Mouse (Mus musculus) stomach, embryonic 16.5 days (tissue): Measurements from ENCODE around the gene Cxcl17. TPM values are rescaled to one million over a fixed set of nuclear protein-coding genes. Genes with fewer than 3 reads are reported as not detected.

Experiments used
- polyA plus RNA-seq: library from polyadenylated mRNA; unstranded; fragments of >200 nt; fragmentation: Nextera tagmentation; extraction: Ambion mirVana; gene quantifications from 2 replicates; pipeline ENCODE4 v1.2.1, GENCODE M21; 2015

Gene Cxcl17
- polyA plus RNA-seq, 1 experiment from 2014 or later, result 0.61 TPM

Other genes starting within 250 kb of the Cxcl17 start
- gene Pou2f2, start 233.2 kb downstream of the Cxcl17 start, polyA plus RNA-seq, result 1.4 TPM in 2 replicates
- gene Dedd2, start 192.3 kb downstream of the Cxcl17 start, polyA plus RNA-seq, result 9.1 and 9.7 TPM in 2 replicates
- gene Zfp526, start 191.5 kb downstream of the Cxcl17 start, polyA plus RNA-seq, result 2.5 and 2.9 TPM in 2 replicates
- gene Gsk3a, start 175.0 kb downstream of the Cxcl17 start, polyA plus RNA-seq, result 5.7 and 6.3 TPM in 2 replicates
- gene Erf, start 162.1 kb downstream of the Cxcl17 start, polyA plus RNA-seq, result 6.9 and 11.0 TPM in 2 replicates
- 26.7 and 27.4 TPM in 2 replicates for gene Cic, start 145.2 kb downstream of the Cxcl17 start, polyA plus RNA-seq
- 186 and 209 TPM in 2 replicates for gene Pafah1b3, start 114.9 kb downstream of the Cxcl17 start, polyA plus RNA-seq
- 0.49 and 0.57 TPM in 2 replicates for gene Prr19, start 111.5 kb downstream of the Cxcl17 start, polyA plus RNA-seq
- 0.57 and 0.66 TPM in 2 replicates for gene Tmem145, start 106.8 kb downstream of the Cxcl17 start, polyA plus RNA-seq
- 9.5 and 10.7 TPM in 2 replicates for gene Megf8, start 95.7 kb downstream of the Cxcl17 start, polyA plus RNA-seq
- gene Cnfn, start 43.2 kb downstream of the Cxcl17 start, polyA plus RNA-seq, result 1,223 and 2,187 TPM in 2 replicates
- 10.6 and 10.9 TPM in 2 replicates for gene Lipe, start 14.2 kb downstream of the Cxcl17 start, polyA plus RNA-seq
- 98.3 and 139 TPM in 2 replicates for gene Ceacam1, start 64.7 kb upstream of the Cxcl17 start, polyA plus RNA-seq
- gene Ceacam2, start 127.0 kb upstream of the Cxcl17 start, polyA plus RNA-seq, result 0.14 TPM in 1 of 2 replicates, not detected in the other
- gene Erich4, start 203.0 kb upstream of the Cxcl17 start, polyA plus RNA-seq, result 2.9 and 4.2 TPM in 2 replicates
- gene Dmac2, start 206.5 kb upstream of the Cxcl17 start, polyA plus RNA-seq, result 36.4 and 36.8 TPM in 2 replicates
- gene B3gnt8, start 213.8 kb upstream of the Cxcl17 start, polyA plus RNA-seq, result 12.2 and 13.6 TPM in 2 replicates
- gene Bckdha, start 246.1 kb upstream of the Cxcl17 start, polyA plus RNA-seq, result 54.1 and 54.4 TPM in 2 replicates
- gene Exosc5, start 246.3 kb upstream of the Cxcl17 start, polyA plus RNA-seq, result 70.0 and 73.0 TPM in 2 replicates